14 mouse cellular contexts compared by ENCODE assay signal in genomic region chr12:31784291-31784690, GRCm38 (mm10).
"Had no signal": no experiment of that assay in that cellular context is flagged by ENCODE, and none has a peak within 500 bp of the region (broad histone marks: within the 10 kb centered on the region; RNA-seq: fewer than 3 reads in every experiment).

No protein-coding gene starts in this region.

- H3K36me3 ChIP-seq: kidney, embryonic 15.5 days; limb, embryonic 15.5 days; liver, embryonic 12.5 days; midbrain, embryonic 10.5 days; midbrain, embryonic 15.5 days; neural tube, embryonic 13.5 days; stomach, embryonic 15.5 days had no signal

- DNase-seq: kidney, postnatal 14 days; lung, embryonic 14.5 days; lung, postnatal 10 days; lung, postnatal 4 days; right cerebral cortex, postnatal 14 days; thymus, adult 2 months; thymus, postnatal 36 days had no signal

- H3K4me2 ChIP-seq: kidney, embryonic 15.5 days; limb, embryonic 15.5 days; liver, embryonic 12.5 days; lung, embryonic 14.5 days; midbrain, embryonic 15.5 days; neural tube, embryonic 13.5 days; stomach, embryonic 15.5 days had no signal

- H3K4me3 ChIP-seq: kidney, embryonic 15.5 days; limb, embryonic 15.5 days; liver, embryonic 12.5 days; midbrain, embryonic 10.5 days; midbrain, embryonic 15.5 days; neural tube, embryonic 13.5 days; stomach, embryonic 15.5 days had no signal

- H3K27ac ChIP-seq: kidney, embryonic 15.5 days; limb, embryonic 15.5 days; liver, embryonic 12.5 days; midbrain, embryonic 10.5 days; midbrain, embryonic 15.5 days; neural tube, embryonic 13.5 days; stomach, embryonic 15.5 days had no signal

- H3K27me3 ChIP-seq: kidney, embryonic 15.5 days; limb, embryonic 15.5 days; liver, embryonic 12.5 days; midbrain, embryonic 15.5 days; neural tube, embryonic 13.5 days; stomach, embryonic 15.5 days had no signal

- H3K9ac ChIP-seq: kidney, embryonic 15.5 days; limb, embryonic 15.5 days; liver, embryonic 12.5 days; lung, embryonic 14.5 days; midbrain, embryonic 15.5 days; neural tube, embryonic 13.5 days; stomach, embryonic 15.5 days had no signal

- H3K4me1 ChIP-seq: kidney, embryonic 15.5 days; limb, embryonic 15.5 days; liver, embryonic 12.5 days; midbrain, embryonic 10.5 days; midbrain, embryonic 15.5 days; neural tube, embryonic 13.5 days; stomach, embryonic 15.5 days had no signal

- ATAC-seq: liver, embryonic 12.5 days; midbrain, embryonic 15.5 days had no signal

- H3K9me3 ChIP-seq: kidney, embryonic 15.5 days; limb, embryonic 15.5 days; liver, embryonic 12.5 days; midbrain, embryonic 10.5 days; midbrain, embryonic 15.5 days; neural tube, embryonic 13.5 days; stomach, embryonic 15.5 days had no signal
